Mouse (Mus musculus) testis, adult 2 months (tissue): Measurements from ENCODE around the gene Dnttip2.

Experiments
- CTCF ChIP-seq: fragments of 200-500 bp; IDR thresholded peaks from 2 replicates; pipeline ENCODE4 v1.5.1; 2012; ENCODE audit warnings: low read depth, mild to moderate bottlenecking, inconsistent platforms, low read length, moderate library complexity; ENCODE audit not compliant: control insufficient read depth, insufficient read depth, insufficient replicate concordance
- POLR2A ChIP-seq: fragments of 200-500 bp; IDR thresholded peaks from 2 replicates; pipeline ENCODE4 v1.6.1; 2012; ENCODE audit warnings: low read depth, mild to moderate bottlenecking, inconsistent platforms, low read length, moderate library complexity; ENCODE audit not compliant: control insufficient read depth

GRCm38 (mm10) chr3:122312078-122312477 is 37.9 kb downstream of the Dnttip2 start:
- peak; percentile 63; the same call in 1 of the 2 replicates for TF ChIP-seq CTCF
- no peak for TF ChIP-seq POLR2A
